Mouse (Mus musculus): Measurements from ENCODE around the gene Glt1d1.

The Glt1d1 gene

GRCm38 (mm10) chr5:127632167-127633145 is at the start of gene Glt1d1, which contains the start of gene Slc15a4:
Glt1d1 (plus strand) TSS chr5:127632262.
Slc15a4 (minus strand) TSS chr5:127632897.
- peak; percentile 54 for DNase-seq (ENCODE audit: low read depth, low spot score)

- DNase-seq (ENCODE audit: low read depth, low spot score), result peak; percentile 60
Measured at GRCm38 (mm10) chr5:127583658-127584057, 48.4 kb upstream of the Glt1d1 start.

- peak; percentile 51 for DNase-seq (ENCODE audit: low read depth, low spot score)
Measured at GRCm38 (mm10) chr5:127587854-127588253, 44.2 kb upstream of the Glt1d1 start.

GRCm38 (mm10) chr5:127592406-127592805 is 39.7 kb upstream of the Glt1d1 start:
- DNase-seq (ENCODE audit: low read depth, low spot score), result peak; percentile 46

GRCm38 (mm10) chr5:127592854-127593253 is 39.2 kb upstream of the Glt1d1 start:
- peak; percentile 46 for DNase-seq (ENCODE audit: low read depth, low spot score)

- no peak for DNase-seq (ENCODE audit: low read depth, low spot score)
Measured at GRCm38 (mm10) chr5:127595676-127596075, 36.4 kb upstream of the Glt1d1 start.

GRCm38 (mm10) chr5:127596862-127597261 is 35.2 kb upstream of the Glt1d1 start:
- no peak for DNase-seq (ENCODE audit: low read depth, low spot score)

- DNase-seq (ENCODE audit: low read depth, low spot score), result no peak
Measured at GRCm38 (mm10) chr5:127602996-127603395, 29.1 kb upstream of the Glt1d1 start.

- DNase-seq (ENCODE audit: low read depth, low spot score), result no peak
Measured at GRCm38 (mm10) chr5:127607507-127607906, 24.6 kb upstream of the Glt1d1 start.

- DNase-seq (ENCODE audit: low read depth, low spot score), result no peak
Measured at GRCm38 (mm10) chr5:127609191-127609714, 22.8 kb upstream of the Glt1d1 start.

GRCm38 (mm10) chr5:127610787-127611509 is 21.1 kb upstream of the Glt1d1 start:
- DNase-seq (ENCODE audit: low read depth, low spot score), result no peak

- DNase-seq (ENCODE audit: low read depth, low spot score), result no peak
Measured at GRCm38 (mm10) chr5:127611881-127612280, 20.2 kb upstream of the Glt1d1 start.

- no peak for DNase-seq (ENCODE audit: low read depth, low spot score)
Measured at GRCm38 (mm10) chr5:127612397-127612796, 19.7 kb upstream of the Glt1d1 start.

- no peak for DNase-seq (ENCODE audit: low read depth, low spot score)
Measured at GRCm38 (mm10) chr5:127615459-127615858, 16.6 kb upstream of the Glt1d1 start.

GRCm38 (mm10) chr5:127616151-127616550 is 15.9 kb upstream of the Glt1d1 start:
- no peak for DNase-seq (ENCODE audit: low read depth, low spot score)

GRCm38 (mm10) chr5:127616884-127617635 is 15.0 kb upstream of the Glt1d1 start:
- peak; percentile 96 for DNase-seq (ENCODE audit: low read depth, low spot score)

- DNase-seq (ENCODE audit: low read depth, low spot score), result no peak
Measured at GRCm38 (mm10) chr5:127618834-127619233, 13.2 kb upstream of the Glt1d1 start.

- no peak for DNase-seq (ENCODE audit: low read depth, low spot score)
Measured at GRCm38 (mm10) chr5:127620371-127620770, 11.7 kb upstream of the Glt1d1 start.

GRCm38 (mm10) chr5:127621108-127621507 is 11.0 kb upstream of the Glt1d1 start:
- DNase-seq (ENCODE audit: low read depth, low spot score), result no peak

GRCm38 (mm10) chr5:127624427-127625213 is 7.4 kb upstream of the Glt1d1 start:
- DNase-seq (ENCODE audit: low read depth, low spot score), result no peak

GRCm38 (mm10) chr5:127627242-127627641 is 4.8 kb upstream of the Glt1d1 start:
- DNase-seq (ENCODE audit: low read depth, low spot score), result peak; percentile 30
